In the genomic region with DNA sequence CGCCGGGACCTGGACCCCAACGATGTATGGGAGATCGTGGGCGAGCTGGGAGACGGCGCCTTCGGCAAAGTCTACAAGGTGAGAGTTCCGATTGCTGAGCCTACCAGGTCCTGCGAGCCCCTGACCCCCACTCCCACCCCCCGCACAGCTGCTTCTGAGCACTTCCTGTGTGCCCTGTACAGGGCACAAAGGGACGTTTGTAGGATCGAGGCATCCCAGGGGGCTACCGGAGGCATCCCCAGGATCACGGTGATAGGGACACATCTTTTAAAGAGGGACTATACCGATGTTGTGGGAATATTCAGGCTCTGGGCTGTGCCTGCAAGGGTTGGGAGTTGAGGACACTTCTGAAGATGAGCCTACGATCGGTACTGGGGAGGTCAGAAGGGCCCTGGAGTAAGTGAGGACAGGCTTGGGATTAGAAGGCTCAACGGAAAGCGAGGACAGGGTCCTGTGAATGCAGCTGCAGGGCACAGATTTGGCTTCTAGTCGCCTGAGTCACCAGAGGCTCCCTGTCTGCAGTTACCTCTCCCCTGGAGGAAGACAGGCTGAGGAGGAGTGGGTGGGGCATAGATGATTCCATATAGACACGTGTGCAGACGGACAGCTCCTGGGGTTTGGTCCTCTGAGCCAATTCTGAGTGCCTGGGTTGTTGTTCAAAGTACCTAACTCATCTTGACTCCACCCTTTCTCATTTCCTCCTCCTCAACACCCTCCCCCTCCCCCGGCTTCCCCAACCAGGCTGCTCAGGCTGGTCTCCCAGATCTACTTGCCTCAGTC, we compare ENCODE assay signal across 8 mouse cellular contexts. TPM values are rescaled to one million over a fixed set of nuclear protein-coding genes. Genes with fewer than 3 reads are reported as not detected.
A peak's percentile ranks its signal among the peaks of the same experiment; 100 is the strongest.
DNase-seq lines count a peak whose midpoint lies in the region; ATAC-seq and TF ChIP-seq lines count a peak whose summit lies in the region.

No protein-coding gene starts in this region.

- peak; percentile 35 to 49 for DNase-seq in left cerebral cortex, adult 2 months (ENCODE audit: extremely low spot score in 1 of 2, low spot score in 2 of 2)
- no peak for DNase-seq in left cerebral cortex, adult 11 months (ENCODE audit: low spot score)
- peak; percentile 80 for DNase-seq in cerebellum, adult 9-11 months
- DNase-seq in kidney, postnatal 4 days: peak; percentile 64 to 68
- peak; percentile 63 to 78 for DNase-seq in lung, postnatal 4 days
- DNase-seq in right cerebral cortex, postnatal 14 days: peak; percentile 48
- no peak for DNase-seq in layer of hippocampus, postnatal 10 days (ENCODE audit: low spot score in 2 of 2)

- 2% methylated on average over 24 of the region's 24 CpGs for WGBS in heart, embryonic 14.5 days

- intact Hi-C loops in left cerebral cortex, adult 2 months (cut with DNase I): loop anchor here (2.0 kb wide), 2 partner anchors 47 to 79 kb away; a partner anchor contains a TSS

- no peak; the same call in 1 of the 2 replicates for ATAC-seq in heart, embryonic 14.5 days (ENCODE audit: insufficient number of reproducible peaks, insufficient read depth, low FRiP score, low read depth)

- no peaks in the 10 kb centered on the region for H3K36me3 ChIP-seq in heart, embryonic 14.5 days (ENCODE audit: control insufficient read depth, insufficient read depth, low read length)

- no peaks in the 10 kb centered on the region for H3K9me3 ChIP-seq in heart, embryonic 14.5 days (ENCODE audit: control insufficient read depth, low read length)

- H3K27ac ChIP-seq in left cerebral cortex, adult 2 months: peak overlapping the region; percentile 83
- 0 out of 4 replicates have a peak overlapping the region, but pooled peaks have one; percentile 19 to 30 for H3K27ac ChIP-seq in heart, embryonic 14.5 days (replicated peaks in 1 of 2; ENCODE audit: control insufficient read depth in 1 of 2, insufficient read depth in 1 of 2, low read depth in 2 of 2, low read length in 2 of 2)

- H3K4me2 ChIP-seq in heart, embryonic 14.5 days (ENCODE audit: low read length): peak overlapping the region; percentile 100

- H3K9ac ChIP-seq in heart, embryonic 14.5 days (ENCODE audit: low read length): peak overlapping the region; percentile 82

- peak overlapping the region; percentile 55 for H3K4me3 ChIP-seq in left cerebral cortex, adult 2 months
- H3K4me3 ChIP-seq in heart, embryonic 14.5 days (ENCODE audit: control insufficient read depth in 1 of 2, insufficient read depth in 1 of 2, low read depth in 1 of 2, low read length in 2 of 2): peak overlapping the region; percentile 77 to 78

- H3K4me1 ChIP-seq in heart, embryonic 14.5 days (ENCODE audit: control insufficient read depth in 2 of 2, insufficient read depth in 2 of 2, low read length in 2 of 2): peaks cover 9 to 13% of the 10 kb centered on the region in 2 experiments; a peak in 3 of 4 replicates

- TF ChIP-seq CTCF in left cerebral cortex, adult 2 months (IDR thresholded peaks at IDR 0.05): no peak

- H3K27me3 ChIP-seq in heart, embryonic 14.5 days (ENCODE audit: control insufficient read depth, insufficient read depth, low read length): peaks cover 6% of the 10 kb centered on the region; the same call in 1 of the 2 replicates

RNA-seq across cellular contexts. Expression of a gene that starts 0.6 kb away (rescaled TPM):
- total RNA-seq in left cerebral cortex, adult 2 months (2021): 1 to 10 TPM; 6.7 to 8.7 TPM
- 1.6 and 2.2 TPM in 2 replicates for polyA plus RNA-seq in heart, embryonic 14.5 days (2014; fragmentation: Nextera tagmentation; extraction: Ambion mirVana)
- total RNA-seq in layer of hippocampus, postnatal 10 days (2021): 1 to 10 TPM; 6.3 to 9.4 TPM

RNA-seq across cellular contexts. Expression of a gene that starts 1.8 kb away (rescaled TPM):
- 1 to 10 TPM in 1 of 2 experiments, under 1 TPM in 1; 0.75 to 1.4 TPM for total RNA-seq in left cerebral cortex, adult 2 months (2021)
- 0.35 TPM in 1 of 2 replicates, not detected in the other for polyA plus RNA-seq in heart, embryonic 14.5 days (2014; fragmentation: Nextera tagmentation; extraction: Ambion mirVana)
- total RNA-seq in layer of hippocampus, postnatal 10 days (2021): 1 to 10 TPM in 1 of 2 experiments, under 1 TPM in 1; 0.89 to 1.2 TPM

Comparison
In these comparisons a context has a peak if more than half of its experiments do, and no peak if none do; other contexts are left out.
1. DNase-seq: peak in left cerebral cortex, adult 2 months (2 of 2), cerebellum, adult 9-11 months (single experiment), kidney, postnatal 4 days (2 of 2), lung, postnatal 4 days (2 of 2) and right cerebral cortex, postnatal 14 days (single experiment); none in left cerebral cortex, adult 11 months (single experiment) and layer of hippocampus, postnatal 10 days (0 of 2).